Mouse (Mus musculus): ENCODE measurements at regions not wholly inside any gene's neighbourhood (a gene's known extent, or its start where the extent isn't known, plus 50 kb on each side); places are given as distances from the start of the nearest gene placed in this dataset.

DNA sequence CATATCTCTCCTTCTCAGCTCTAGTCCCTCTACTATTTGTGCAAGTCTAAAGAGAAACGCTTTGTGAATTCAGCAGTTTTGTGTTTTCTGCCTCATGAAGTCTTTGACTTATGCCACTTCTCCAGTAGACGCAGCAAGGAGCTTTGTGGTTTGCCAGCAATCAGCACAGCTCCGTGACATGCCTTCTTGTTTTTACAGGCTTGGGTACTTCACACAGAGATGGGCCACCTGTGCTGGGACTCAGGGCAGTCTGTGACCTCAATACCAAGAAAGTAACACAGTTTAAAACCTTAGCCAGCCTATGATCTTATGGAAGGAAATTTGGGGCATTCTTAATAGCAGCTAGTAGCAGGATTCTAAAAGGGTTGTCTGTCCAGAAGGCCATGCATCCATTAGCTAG is 248.4 kb upstream of the Gk2 start:
- no peak for TF ChIP-seq GABPA (IDR thresholded peaks at IDR 0.05; ENCODE audit: insufficient replicate concordance, low read depth, low read length)
- TF ChIP-seq IRF4 (IDR thresholded peaks at IDR 0.05; ENCODE audit: low read depth, low read length): no peak
- no peak for TF ChIP-seq SIN3A (IDR thresholded peaks at IDR 0.05; ENCODE audit: low read length)
